Mouse (Mus musculus): Measurements from ENCODE around the gene Cyp2e1.
"Not testable (repeated sequence)": the region's sequence is repeated elsewhere in the genome, so short reads cannot be mapped to it uniquely, and the experiment has no call there.

The Cyp2e1 gene

DNA sequence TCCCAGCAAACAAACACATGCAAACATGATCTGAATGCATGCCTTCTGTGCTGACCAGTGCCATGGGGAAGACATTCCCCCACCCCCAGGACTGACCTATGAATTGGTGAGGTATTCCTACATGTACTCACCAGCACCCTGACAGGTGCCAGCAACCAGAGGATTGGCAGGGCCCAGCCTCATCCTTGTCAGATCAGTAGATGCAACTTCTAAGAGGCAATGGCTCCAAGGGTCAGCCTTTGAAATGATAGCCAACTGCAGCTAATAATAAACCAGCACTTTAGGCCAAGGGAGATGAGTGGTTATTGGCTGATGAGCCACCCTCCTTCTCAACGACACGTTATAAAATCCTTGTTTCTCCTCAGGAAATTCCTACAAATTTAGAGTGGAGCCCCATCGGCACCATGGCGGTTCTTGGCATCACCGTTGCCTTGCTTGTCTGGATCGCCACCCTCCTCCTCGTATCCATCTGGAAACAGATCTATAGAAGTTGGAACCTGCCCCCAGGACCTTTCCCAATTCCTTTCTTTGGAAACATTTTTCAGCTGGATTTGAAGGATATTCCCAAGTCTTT is at the start of gene Cyp2e1:
Gene Cyp2e1, plus strand, starts transcription at position 293 of the 574 bp plus-strand sequence.
- DNase-seq: no peak

DNA sequence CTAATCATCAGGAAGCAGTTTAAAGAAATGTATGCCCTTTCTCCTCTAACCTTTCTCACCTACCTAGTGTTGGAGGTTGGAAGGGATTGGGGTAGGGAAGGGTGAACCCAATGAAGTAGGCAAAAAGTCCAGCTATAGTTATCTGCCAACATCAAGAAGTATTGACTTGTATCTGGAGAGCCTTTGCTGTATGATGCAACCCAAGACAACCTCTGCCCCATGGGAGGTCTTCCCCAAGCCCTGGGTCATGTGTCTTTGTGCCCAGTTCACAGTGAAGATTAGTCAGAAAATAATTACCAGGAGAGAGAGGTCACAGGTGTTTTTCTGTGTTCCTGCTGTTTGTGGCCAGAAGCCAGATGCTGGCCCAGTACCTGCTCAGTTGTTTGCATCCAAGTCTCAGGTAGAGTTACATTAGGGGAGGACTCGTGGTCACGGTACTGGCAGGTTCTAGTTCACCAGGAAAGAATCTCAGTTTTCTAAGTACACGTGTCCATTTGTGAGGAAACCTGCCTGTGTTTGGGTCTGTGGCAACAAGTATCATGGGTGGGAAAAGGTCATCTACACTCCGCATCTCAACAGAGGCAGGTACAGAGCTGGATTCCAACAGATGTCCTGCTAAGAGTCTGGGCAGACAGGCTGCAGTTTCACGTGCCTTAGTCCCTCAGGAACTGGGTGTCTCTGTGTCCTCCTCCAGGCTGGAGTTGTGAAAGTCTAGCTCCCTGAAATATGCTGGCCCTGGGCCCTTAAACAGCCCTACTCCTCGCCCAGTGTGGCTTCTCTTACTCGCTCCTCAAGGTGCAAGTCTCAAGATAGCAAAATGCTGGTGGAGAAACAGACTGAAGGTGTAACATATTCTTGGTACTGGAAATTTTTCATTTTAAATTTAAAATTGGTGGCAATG is 46.1 kb upstream of the Cyp2e1 start:
- DNase-seq: no peak

DNA sequence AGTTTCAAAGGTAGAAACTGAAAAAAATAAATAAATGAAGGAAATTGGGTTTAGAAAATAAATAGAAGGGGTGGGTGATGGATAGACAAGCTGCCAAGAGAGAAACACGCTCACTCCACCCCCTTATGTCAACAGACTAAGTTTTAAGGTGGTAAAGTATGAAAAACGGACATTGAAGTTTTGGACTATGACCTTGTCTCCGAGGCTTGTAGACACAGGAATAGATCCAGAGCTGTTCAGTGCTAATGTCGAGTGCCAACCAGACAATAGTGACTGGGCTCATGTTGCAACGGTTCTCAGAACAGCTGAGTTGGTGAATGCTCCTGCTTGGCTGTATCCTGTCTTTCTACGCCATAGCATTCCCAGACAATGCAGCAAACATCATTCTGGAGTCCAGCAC is 42.4 kb upstream of the Cyp2e1 start:
- no peak for DNase-seq

DNA sequence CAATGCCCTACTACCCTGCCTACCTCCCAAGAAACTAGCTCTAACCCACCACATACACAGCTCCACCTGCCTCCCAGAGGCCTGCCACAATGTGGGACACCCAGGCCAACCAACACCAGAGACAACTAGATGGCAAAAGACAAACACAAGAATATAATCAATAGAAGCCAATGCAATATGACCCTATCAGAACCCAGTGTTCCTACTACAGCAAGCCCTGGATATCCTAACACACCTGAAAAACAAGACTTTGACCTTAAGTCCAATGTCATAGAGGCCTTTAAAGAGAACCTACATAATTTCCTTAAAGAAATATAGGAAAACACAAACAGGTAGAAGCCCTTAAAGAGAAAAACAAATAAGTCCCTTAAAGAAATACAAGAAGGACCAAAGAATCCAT is 38.0 kb upstream of the Cyp2e1 start:
- DNase-seq: no peak

DNA sequence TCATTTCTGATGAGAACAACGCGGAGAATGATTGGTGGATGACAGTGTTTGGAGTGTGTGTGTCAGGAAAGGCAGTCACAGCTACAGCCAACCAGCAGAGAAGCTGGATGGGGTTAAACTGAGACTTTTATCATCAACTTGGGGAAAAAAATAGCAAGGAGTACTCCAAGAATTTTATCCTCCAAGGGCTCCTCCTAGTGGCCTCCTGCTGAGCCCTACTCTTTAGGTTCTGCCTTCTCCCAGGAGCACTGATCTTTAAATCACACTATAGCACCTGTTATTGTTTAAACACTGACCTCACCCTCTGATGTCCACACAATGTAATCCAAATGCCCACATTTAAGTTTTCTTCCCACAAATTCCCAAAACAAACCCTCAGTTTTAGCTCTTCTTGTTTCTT is 30.4 kb upstream of the Cyp2e1 start:
- DNase-seq: no peak

DNA sequence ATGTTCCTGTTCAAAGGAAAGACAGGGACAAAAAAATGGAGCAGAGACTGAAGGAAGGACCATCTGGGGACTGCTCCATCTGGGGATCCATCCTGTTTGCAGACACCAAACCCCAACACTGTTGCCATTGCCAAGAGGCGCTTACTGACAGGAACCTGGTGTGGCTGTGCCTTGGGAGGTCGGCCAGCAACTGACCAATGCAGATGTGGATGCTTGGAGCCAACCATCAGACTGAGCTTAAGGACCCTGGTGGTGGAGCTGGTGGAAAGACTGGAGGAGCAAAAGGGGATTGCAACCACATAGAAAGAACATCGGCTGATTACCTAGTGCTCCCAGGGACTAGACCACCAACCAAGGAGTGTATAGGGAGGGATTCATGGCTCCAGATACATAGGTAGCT is 16.1 kb upstream of the Cyp2e1 start:
- no peak for DNase-seq

DNA sequence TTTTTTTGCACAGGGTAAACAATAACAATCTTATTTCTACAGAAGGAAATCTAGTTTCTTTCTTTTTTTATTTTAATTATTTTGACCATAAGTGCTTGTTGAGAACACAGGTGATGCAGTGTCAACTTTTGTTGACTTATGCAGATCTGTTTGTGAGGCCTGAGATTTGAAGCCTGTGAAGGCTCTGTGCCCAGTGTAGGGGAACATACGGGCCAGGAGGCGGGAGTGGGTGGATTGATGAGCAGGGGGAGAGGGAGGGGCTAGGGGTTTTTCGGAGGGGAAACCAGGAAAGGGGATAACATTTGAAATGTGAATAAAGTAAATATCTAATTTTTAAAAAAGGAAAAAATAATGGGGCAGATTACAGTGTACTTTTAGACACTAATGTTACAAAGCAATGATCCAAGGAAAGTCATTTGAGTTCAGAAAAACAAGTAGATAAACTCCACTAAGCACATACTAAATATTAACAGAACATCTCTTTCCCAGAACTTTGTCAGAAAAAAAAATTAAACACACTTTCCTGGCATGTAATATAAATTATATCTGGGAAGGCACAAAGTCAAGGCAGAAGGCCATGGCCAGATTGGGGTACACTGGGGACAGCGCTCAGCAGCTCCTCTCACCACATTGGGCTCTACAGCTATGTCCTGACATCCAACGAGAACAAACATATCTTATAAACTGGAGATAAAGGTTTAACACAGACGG is 15.3 kb upstream of the Cyp2e1 start:
- DNase-seq: no peak

DNA sequence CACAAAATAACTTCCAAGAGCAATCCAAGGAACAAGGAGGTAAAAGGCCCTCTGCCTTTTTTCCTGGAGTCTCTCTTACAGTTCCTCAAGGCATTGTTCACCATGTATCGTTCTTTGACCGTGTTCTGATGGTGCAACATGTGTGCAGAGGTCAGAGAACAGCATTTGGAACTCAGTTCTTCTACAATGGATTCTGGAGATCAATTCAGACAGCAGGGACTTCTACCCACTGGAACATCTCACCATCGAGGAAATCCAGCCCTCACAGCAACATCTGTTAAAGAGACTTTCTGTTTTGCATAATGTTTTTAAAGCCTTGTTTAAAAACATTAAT is 14.7 kb upstream of the Cyp2e1 start:
- no peak for DNase-seq

DNA sequence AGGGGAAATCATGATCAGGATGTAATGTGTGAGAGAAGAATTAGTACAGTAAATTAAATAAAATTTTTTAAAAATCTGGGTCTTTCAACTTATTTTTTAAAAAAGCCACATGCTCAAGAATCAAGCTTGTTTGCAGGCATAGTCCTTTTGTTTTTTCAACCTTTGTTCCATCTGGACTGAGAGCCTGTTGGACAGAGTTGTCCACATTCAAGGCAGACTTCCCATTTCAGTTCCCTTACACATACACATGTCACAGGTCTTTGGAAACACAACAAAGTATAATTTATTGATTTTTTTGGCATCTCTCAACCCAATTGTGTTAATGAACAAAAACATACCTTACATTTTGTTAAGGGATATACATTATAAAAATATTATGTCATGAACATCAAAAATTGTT is 9.0 kb upstream of the Cyp2e1 start:
- DNase-seq: no peak

DNA sequence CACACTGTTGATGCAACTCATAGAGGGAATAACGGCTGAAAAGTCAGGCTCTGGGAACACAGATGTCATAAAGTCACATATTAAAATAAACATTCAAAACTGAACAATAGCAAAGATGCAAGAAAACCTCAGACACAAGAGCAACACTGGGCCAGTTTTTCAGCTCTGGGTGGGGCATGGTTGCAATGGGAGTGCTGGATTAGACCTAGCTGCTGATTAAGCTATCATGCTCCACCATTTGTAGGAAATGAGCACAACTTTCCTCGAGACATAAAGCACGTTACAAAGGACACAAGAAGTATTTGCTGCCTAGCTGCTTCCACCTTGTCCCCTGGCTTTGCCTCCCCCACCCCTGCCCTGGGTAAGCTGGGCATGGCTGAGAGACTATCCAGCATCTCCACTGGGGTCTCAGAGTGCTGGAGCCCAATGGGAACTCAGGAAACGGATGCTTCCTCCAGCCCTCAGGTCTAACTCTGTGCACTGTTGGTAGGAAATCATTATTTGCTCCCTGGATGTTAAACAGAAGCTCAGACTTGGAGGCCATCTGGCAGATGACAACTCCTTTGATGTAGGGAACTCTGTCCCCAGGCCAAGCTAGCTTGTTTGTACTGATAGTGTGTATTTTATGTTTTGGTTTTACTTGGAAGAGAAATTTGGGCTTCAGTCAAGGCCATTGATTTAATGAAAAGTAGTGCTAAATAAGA is 7.2 kb upstream of the Cyp2e1 start:
- DNase-seq: no peak

DNA sequence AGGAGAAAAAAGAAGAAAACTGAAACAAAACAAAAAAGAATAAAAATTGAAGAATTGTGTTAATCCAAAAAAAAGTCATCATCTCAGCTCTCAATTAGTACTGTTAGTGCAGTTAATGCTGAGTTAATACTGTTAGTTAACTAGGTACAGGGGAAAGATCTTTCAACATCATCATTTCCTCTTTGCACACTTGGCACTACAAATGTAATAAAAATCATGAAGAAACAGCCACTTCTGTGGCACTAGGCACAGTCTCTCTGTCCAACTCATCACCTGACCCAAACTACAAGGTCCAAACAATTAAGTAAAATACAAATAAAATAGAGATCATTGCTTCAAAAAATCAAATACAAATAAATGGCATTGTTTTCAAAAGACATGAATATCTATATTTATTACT is 2.9 kb upstream of the Cyp2e1 start:
- DNase-seq: no peak

DNA sequence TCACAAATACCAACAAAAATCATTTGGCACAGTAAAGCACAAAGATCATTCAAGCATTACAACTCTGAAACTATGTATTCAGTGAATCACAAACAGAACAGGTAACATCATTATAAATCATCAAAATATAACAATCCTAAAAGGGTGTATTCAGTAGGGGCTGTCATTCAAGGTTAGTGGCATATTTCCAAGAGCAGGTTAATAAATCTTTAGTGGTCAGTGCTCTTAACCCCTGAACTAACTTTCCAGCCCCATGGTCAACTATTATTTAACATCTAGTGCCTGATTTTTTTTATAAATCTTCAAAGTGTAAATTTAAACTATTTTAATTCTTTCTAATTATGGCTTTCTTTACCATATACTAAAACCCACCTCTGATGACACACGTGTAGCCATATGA is 1.9 kb downstream of the Cyp2e1 start:
- DNase-seq: not testable (repeated sequence)

DNA sequence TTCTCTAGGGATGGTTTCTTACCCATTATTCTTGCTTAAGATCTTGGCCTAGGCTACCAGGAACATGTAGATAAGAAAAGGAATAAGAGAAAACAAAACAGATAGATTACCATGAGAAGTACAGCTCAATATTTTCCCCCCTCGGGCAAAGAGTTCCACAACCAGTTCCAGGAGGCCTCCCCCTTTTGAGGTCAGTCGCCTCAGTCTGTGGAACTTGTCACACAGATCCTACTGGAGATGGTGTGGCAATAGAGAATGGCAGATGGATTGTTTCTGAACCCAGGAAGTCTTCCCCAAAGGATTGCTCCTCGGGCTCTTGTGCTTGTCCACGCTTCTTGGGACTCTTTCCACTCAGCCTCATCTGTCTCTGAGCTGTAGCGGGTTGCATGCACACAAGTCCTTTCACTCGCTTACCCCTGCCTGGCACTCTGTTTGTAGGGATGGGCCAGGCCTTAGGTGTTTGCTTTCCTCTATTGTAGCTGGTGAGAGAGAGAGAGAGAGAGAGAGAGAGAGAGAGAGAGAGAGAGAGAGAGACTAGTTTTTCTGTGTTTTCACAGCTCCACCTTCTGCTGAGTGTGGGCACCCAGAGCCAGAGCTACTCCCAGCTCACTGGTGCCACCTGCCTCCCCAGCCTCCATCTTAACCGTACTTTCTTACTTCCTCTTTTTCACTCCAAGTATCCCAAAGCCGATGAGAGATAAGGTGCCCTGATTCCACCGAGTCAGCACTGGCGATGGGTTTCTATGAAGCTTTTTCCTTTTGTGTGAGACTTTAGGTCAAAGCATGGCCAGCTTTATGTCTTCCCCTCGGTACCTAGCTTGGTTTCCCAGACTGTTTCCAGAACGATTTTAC is 2.6 kb downstream of the Cyp2e1 start:
- no peak for DNase-seq

DNA sequence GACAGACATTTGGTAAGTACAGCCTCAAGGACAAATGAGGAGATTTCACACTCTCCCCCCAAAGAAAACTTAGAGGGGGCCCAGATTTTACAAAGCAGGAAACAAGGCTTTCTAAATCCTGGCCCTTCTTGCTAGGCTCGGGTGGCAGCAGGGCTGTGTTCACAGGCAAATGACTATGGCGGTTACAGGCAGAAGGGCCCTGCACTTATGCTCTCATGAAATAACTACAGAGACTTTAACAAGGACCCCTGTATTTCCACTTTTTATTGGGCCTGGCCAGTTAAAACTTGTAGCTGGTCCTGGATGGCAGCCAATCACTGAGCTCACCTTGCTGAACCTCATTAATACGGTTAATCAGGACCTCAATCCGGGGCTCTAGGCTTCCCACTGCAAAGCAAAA is 17.0 kb downstream of the Cyp2e1 start:
- DNase-seq: no peak

DNA sequence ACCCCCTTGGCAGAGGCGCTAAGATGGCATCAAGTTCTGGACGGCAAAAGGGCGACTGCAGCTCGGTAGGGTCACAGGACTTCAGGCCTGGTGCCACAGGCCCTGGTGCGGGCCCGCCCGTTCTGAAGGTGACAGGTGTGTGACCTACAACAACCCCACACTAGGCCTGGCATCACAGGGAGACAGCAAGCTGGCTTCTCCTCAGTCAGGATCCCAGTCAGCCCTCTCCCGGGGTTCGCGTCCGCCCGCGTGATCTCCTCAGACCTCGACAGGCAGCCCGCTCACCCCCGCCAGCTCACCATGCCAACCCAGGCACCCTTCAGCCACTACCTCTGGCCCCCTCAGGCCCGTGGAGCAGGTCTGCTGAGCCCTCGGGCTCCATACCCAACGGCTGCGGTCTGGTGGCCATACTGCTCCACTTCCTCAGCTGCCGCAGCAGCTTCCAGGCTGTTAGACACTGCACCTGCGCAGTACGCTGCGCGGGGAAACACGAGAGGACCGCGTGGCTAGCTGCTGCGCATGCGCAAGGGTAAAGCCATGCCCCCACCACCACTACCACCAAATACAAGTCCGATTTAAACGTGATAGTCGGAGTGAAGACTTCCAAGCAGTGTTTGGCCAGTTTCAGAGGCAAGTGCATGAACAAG is 24.0 kb downstream of the Cyp2e1 start, which contains the start of gene Syce1:
Gene Syce1, minus strand, starts transcription at position 447 of the 647 bp plus-strand sequence.
- DNase-seq: no peak

DNA sequence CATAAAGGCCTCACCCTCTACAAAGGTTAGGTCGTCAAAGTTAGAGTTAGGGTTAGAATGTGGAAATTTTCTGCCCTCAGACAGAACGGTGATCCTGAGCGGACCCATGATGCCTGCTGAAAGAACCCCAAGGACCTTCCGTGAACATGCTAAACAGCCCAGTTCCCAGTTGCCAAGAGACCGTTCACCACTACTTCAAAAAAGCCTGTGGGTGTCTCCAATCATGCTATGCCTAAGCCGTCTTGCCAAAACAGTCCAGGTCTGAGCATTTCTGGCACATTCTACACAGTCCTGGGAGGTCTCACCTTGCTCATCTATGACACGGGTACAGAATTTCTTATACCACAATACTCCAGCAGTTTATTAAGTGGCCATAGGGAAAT is 24.5 kb downstream of the Cyp2e1 start:
- DNase-seq: no peak

DNA sequence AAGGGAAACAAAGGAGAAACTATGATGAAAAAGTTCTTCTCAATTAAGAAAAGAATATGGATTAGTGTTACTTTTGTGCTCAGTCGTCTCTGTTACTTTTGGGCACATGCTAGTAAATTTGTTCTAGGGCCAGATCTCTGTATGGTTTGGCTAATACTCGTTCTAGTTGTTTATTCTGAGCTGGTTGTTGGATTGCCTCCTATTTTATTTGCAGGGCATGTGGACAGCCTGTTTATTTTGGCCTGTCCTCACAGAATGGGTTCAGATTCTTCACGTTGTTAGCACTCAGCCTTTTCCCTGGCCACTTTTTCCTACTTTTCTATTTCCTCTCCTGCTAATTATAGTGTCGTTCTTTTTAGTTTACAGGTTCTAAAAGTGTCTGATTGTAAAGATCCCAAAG is 30.0 kb downstream of the Cyp2e1 start:
- no peak for DNase-seq

DNA sequence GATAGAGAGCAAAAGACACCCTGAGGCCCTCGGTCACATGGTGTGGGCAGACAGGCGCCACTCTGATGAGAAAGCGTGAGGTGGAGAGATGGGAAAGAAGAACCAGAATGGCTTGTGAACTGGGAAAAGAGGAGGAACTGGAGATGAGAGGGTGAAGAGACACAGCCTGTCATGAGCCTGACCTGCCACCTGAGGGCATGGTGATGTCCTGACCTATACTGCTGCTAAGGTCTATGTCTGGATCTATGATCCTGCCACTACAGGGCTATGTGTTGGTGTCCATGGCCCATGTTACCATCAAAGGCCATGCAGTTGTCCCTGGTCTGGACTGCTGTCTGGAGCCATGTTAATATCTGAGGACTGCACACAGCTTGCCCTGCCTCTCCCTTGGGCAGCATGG is 34.1 kb downstream of the Cyp2e1 start:
- no peak for DNase-seq

DNA sequence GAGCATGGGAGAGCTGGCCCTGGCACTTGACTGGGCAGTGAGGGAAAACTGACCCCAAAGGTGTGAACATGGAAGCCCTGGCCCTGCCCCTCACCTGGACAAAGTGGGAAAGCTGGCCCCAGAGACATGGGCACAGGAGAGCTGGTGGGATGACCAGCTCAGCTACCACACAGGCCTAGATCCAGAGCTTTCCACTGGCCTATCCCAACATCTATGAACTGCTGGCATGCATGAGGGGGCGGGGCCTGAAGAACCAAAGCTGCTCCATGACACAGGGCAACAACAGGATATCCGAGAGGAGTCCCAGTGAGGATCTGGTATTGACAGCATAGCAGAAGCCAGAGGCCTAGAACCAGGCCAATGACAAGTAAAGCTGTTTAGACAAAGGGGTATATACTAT is 34.7 kb downstream of the Cyp2e1 start:
- no peak for DNase-seq

DNA sequence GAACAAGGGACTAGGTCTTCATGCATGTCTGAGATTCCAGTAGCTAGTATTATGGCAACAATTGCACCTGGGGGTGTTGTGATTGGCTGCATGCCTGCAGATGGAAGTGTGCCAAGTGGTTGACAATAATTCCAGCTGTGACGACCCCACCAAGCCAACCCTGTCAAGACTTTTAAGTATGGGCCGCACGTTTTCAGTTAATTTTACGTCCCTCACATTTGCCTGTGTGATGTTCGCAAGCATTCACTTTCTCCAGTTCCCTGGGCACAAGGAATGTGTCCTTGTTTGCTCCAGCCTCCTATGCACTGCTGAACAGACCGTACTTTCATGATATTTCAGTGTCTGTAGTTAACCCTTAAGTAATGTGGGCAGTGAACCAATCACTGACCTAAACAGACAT is 39.1 kb downstream of the Cyp2e1 start:
- no peak for DNase-seq

DNA sequence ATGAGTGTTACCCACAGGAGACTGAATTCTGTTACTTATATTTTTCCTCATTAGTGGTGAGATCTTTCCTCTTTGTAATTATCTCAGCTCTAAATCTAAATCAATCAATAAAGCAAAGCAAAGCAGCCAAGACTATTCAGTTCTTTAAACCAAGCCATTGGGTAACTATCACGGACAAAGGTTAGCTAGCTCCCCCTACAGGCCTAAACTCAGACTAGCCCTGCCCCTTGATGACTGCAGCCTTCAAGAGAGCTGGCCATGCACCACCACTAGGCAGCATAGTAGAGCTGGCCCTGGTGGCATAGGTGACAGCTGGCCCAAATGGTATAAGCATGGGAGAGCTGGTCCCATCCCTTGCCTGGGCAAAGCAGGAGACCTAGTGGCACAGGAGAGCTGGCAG is 42.2 kb downstream of the Cyp2e1 start:
- DNase-seq: no peak

DNA sequence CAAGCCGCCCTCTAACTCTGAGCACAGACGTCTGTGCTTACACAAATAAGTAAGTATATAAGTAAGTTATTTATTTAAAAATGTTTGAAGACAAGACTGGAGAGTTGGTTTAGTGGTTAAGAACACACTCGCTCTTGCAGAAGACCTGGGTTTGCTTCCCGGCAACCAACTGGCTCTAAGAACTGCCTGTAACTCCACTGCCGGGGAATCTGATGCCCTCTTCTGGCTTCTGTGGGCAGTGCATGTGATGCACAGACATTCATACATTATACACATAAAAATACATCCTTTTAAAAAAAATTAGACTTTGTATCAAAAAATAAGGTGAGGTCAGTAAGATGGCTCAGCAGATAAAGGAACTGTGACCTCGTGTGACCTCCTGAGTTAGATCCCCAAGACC is 47.0 kb downstream of the Cyp2e1 start:
- DNase-seq: no peak
